In the genomic region with DNA sequence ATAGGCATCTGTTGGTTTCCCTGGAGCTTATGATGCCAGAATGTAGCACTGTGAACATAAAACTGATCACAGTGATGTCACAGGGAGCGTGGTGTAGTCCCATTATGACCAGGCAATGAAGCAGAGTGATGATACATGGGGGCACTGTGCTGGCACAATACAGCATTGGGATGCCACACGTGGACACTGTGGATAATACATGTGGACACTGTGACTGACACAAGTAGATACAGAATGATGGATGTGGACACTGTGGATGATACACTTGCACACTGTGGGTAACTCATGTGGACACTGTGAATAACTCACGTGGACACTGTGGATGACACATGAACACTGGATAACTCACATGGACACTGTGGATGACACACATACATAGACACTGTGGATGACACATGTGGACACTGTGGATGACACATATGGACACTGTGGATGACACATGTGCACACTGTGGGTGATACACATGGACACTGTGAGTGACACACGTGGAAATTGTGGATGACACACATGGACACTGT, we compare ENCODE assay signal across 20 mouse cellular contexts. TPM values are rescaled to one million over a fixed set of nuclear protein-coding genes. Genes with fewer than 3 reads are reported as not detected.
DNase-seq lines count a peak whose midpoint lies in the region; ATAC-seq and TF ChIP-seq lines count a peak whose summit lies in the region.
"Had no signal": no experiment of that assay in that cellular context is flagged by ENCODE, and none has a peak within 500 bp of the region (broad histone marks: within the 10 kb centered on the region; RNA-seq: fewer than 3 reads in every experiment).

No protein-coding gene starts in this region.

- H3K36me3 ChIP-seq in embryonic facial prominence, embryonic 11.5 days (replicated peaks; ENCODE audit: control insufficient read depth, insufficient read depth, low read depth, low read length): no peaks in the 10 kb centered on the region
- no peaks in the 10 kb centered on the region for H3K36me3 ChIP-seq in embryonic facial prominence, embryonic 10.5 days (replicated peaks)
- no peaks in the 10 kb centered on the region for H3K36me3 ChIP-seq in hindbrain, embryonic 13.5 days
- H3K36me3 ChIP-seq in hindbrain, embryonic 10.5 days: no peaks in the 10 kb centered on the region
- no peaks in the 10 kb centered on the region for H3K36me3 ChIP-seq in liver, embryonic 12.5 days
- no peaks in the 10 kb centered on the region for H3K36me3 ChIP-seq in liver, postnatal 0 days (replicated peaks; ENCODE audit: insufficient read depth, low read length)
- H3K36me3 ChIP-seq in limb, embryonic 12.5 days: no peaks in the 10 kb centered on the region
- H3K36me3 ChIP-seq: hindbrain, embryonic 12.5 days; liver, embryonic 13.5 days had no signal

- H3K4me2 ChIP-seq in embryonic facial prominence, embryonic 11.5 days (ENCODE audit: low read depth, low read length): no peak overlapping the region
- no peak overlapping the region for H3K4me2 ChIP-seq in hindbrain, embryonic 13.5 days
- H3K4me2 ChIP-seq in liver, embryonic 12.5 days: no peak overlapping the region
- H3K4me2 ChIP-seq in liver, postnatal 0 days (ENCODE audit: low read depth, low read length): no peak overlapping the region
- no peak overlapping the region for H3K4me2 ChIP-seq in limb, embryonic 12.5 days
- H3K4me2 ChIP-seq: hindbrain, embryonic 12.5 days; liver, embryonic 13.5 days had no signal

- ATAC-seq in embryonic facial prominence, embryonic 11.5 days (replicated peaks; ENCODE audit: insufficient number of reproducible peaks, low FRiP score, low TSS enrichment, low read depth): 0 out of 2 replicates have a peak, but pooled peaks have one; percentile 48
- peak; percentile 54 for ATAC-seq in hindbrain, embryonic 13.5 days (ENCODE audit: low FRiP score)
- ATAC-seq in liver, embryonic 12.5 days: 0 out of 2 replicates have a peak, but pooled peaks have one; percentile 37
- ATAC-seq in liver, postnatal 0 days: no peak
- ATAC-seq in limb, embryonic 12.5 days (ENCODE audit: insufficient number of reproducible peaks, insufficient read depth, low FRiP score, low TSS enrichment, low read depth): peak; percentile 26; the same call in 1 of the 2 replicates

- H3K9ac ChIP-seq in embryonic facial prominence, embryonic 11.5 days (replicated peaks; ENCODE audit: low read length): no peak overlapping the region
- H3K9ac ChIP-seq in hindbrain, embryonic 13.5 days: no peak overlapping the region
- no peak overlapping the region for H3K9ac ChIP-seq in liver, embryonic 12.5 days
- no peak overlapping the region for H3K9ac ChIP-seq in liver, postnatal 0 days (replicated peaks)
- no peak overlapping the region for H3K9ac ChIP-seq in limb, embryonic 12.5 days (replicated peaks)
- H3K9ac ChIP-seq: hindbrain, embryonic 12.5 days; liver, embryonic 13.5 days had no signal

- no peak overlapping the region for H3K27ac ChIP-seq in embryonic facial prominence, embryonic 11.5 days (replicated peaks; ENCODE audit: low read depth, low read length)
- no peak overlapping the region for H3K27ac ChIP-seq in embryonic facial prominence, embryonic 10.5 days (replicated peaks)
- H3K27ac ChIP-seq in hindbrain, embryonic 13.5 days: no peak overlapping the region
- H3K27ac ChIP-seq in hindbrain, embryonic 10.5 days: no peak overlapping the region
- no peak overlapping the region for H3K27ac ChIP-seq in liver, embryonic 12.5 days
- no peak overlapping the region for H3K27ac ChIP-seq in liver, postnatal 0 days (ENCODE audit: low read depth)
- H3K27ac ChIP-seq in limb, embryonic 12.5 days: no peak overlapping the region
- H3K27ac ChIP-seq: hindbrain, embryonic 12.5 days; liver, embryonic 13.5 days had no signal

- no peak for TF ChIP-seq EP300 in liver, postnatal 0 days (IDR thresholded peaks at IDR 0.05; ENCODE audit: low read depth)

- no peaks in the 10 kb centered on the region for H3K9me3 ChIP-seq in embryonic facial prominence, embryonic 11.5 days (replicated peaks; ENCODE audit: control insufficient read depth, low read length)
- no peaks in the 10 kb centered on the region for H3K9me3 ChIP-seq in embryonic facial prominence, embryonic 10.5 days
- H3K9me3 ChIP-seq in hindbrain, embryonic 13.5 days: no peaks in the 10 kb centered on the region
- no peaks in the 10 kb centered on the region for H3K9me3 ChIP-seq in hindbrain, embryonic 10.5 days
- H3K9me3 ChIP-seq in liver, embryonic 12.5 days (replicated peaks): no peaks in the 10 kb centered on the region
- no peaks in the 10 kb centered on the region for H3K9me3 ChIP-seq in liver, postnatal 0 days (ENCODE audit: low read length)
- H3K9me3 ChIP-seq in limb, embryonic 12.5 days: no peaks in the 10 kb centered on the region
- H3K9me3 ChIP-seq: hindbrain, embryonic 12.5 days; liver, embryonic 13.5 days had no signal

- no peaks in the 10 kb centered on the region for H3K27me3 ChIP-seq in embryonic facial prominence, embryonic 11.5 days (ENCODE audit: control insufficient read depth, insufficient read depth, low read length)
- H3K27me3 ChIP-seq in embryonic facial prominence, embryonic 10.5 days (replicated peaks; ENCODE audit: low read depth, poor library complexity, severe bottlenecking): no peaks in the 10 kb centered on the region
- no peaks in the 10 kb centered on the region for H3K27me3 ChIP-seq in hindbrain, embryonic 13.5 days
- H3K27me3 ChIP-seq in hindbrain, embryonic 10.5 days (ENCODE audit: insufficient read depth, poor library complexity, severe bottlenecking): no peaks in the 10 kb centered on the region
- H3K27me3 ChIP-seq in liver, embryonic 12.5 days (replicated peaks): no peaks in the 10 kb centered on the region
- H3K27me3 ChIP-seq in liver, postnatal 0 days (ENCODE audit: insufficient read depth, low read length): no peaks in the 10 kb centered on the region
- H3K27me3 ChIP-seq in limb, embryonic 12.5 days: no peaks in the 10 kb centered on the region
- H3K27me3 ChIP-seq: hindbrain, embryonic 12.5 days; liver, embryonic 13.5 days had no signal

- no peak overlapping the region for H3K4me3 ChIP-seq in embryonic facial prominence, embryonic 11.5 days (ENCODE audit: low read depth, low read length)
- no peak overlapping the region for H3K4me3 ChIP-seq in embryonic facial prominence, embryonic 10.5 days
- no peak overlapping the region for H3K4me3 ChIP-seq in hindbrain, embryonic 13.5 days
- no peak overlapping the region for H3K4me3 ChIP-seq in hindbrain, embryonic 10.5 days
- H3K4me3 ChIP-seq in liver, embryonic 12.5 days: no peak overlapping the region
- H3K4me3 ChIP-seq in liver, postnatal 0 days (ENCODE audit: low read depth, low read length): no peak overlapping the region
- H3K4me3 ChIP-seq in limb, embryonic 12.5 days (replicated peaks): no peak overlapping the region
- H3K4me3 ChIP-seq: hindbrain, embryonic 12.5 days; liver, embryonic 13.5 days had no signal

- no peak for DNase-seq in embryonic facial prominence, embryonic 11.5 days (ENCODE audit: low spot score)
- no peak for DNase-seq in embryonic facial prominence, embryonic 10.5 days (ENCODE audit: low spot score)
- no peak for DNase-seq in hindbrain, embryonic 10.5 days (ENCODE audit: low spot score)
- no peak for DNase-seq in liver, postnatal 0 days
- no peak for DNase-seq in spleen, postnatal 10 days (ENCODE audit: low spot score in 2 of 2)
- DNase-seq: adrenal gland, adult 8-10 months; cerebellum, adult 8-10 months; kidney, adult 8-10 months; kidney, postnatal 25 days; liver, embryonic 13.5 days; thymus, postnatal 25 days had no signal

- no peaks in the 10 kb centered on the region for H3K4me1 ChIP-seq in embryonic facial prominence, embryonic 11.5 days (ENCODE audit: control insufficient read depth, insufficient read depth, low read length)
- no peaks in the 10 kb centered on the region for H3K4me1 ChIP-seq in embryonic facial prominence, embryonic 10.5 days
- H3K4me1 ChIP-seq in hindbrain, embryonic 13.5 days (replicated peaks): no peaks in the 10 kb centered on the region
- no peaks in the 10 kb centered on the region for H3K4me1 ChIP-seq in hindbrain, embryonic 10.5 days (replicated peaks)
- no peaks in the 10 kb centered on the region for H3K4me1 ChIP-seq in liver, embryonic 12.5 days
- H3K4me1 ChIP-seq in liver, postnatal 0 days (ENCODE audit: insufficient read depth): no peaks in the 10 kb centered on the region
- H3K4me1 ChIP-seq in limb, embryonic 12.5 days (replicated peaks): no peaks in the 10 kb centered on the region
- H3K4me1 ChIP-seq: hindbrain, embryonic 12.5 days; liver, embryonic 13.5 days had no signal

- 75% methylated on average over 4 of the region's 4 CpGs for whole genome bisulfite sequencing in embryonic facial prominence, embryonic 11.5 days
- WGBS in embryonic facial prominence, embryonic 10.5 days: 81% methylated on average over 4 of the region's 4 CpGs
- 76% methylated on average over 4 of the region's 4 CpGs for WGBS in hindbrain, embryonic 13.5 days
- WGBS in hindbrain, embryonic 10.5 days: 75% methylated on average over 4 of the region's 4 CpGs
- 38% methylated on average over 4 of the region's 4 CpGs for WGBS in liver, embryonic 12.5 days (ENCODE audit: insufficient replicate concordance)
- 65% methylated on average over 4 of the region's 4 CpGs for WGBS in liver, postnatal 0 days (ENCODE audit: insufficient replicate concordance)
- 74% methylated on average over 4 of the region's 4 CpGs for WGBS in limb, embryonic 12.5 days

- TF ChIP-seq CTCF in liver, postnatal 0 days (IDR thresholded peaks at IDR 0.05; ENCODE audit: low read depth): no peak

RNA-seq across cellular contexts. Expression of a gene that starts 7.4 kb away (rescaled TPM):
- not detected in 2 replicates for polyA plus RNA-seq in embryonic facial prominence, embryonic 11.5 days (2014; fragmentation: Nextera tagmentation; extraction: Ambion mirVana)
- polyA plus RNA-seq in embryonic facial prominence, embryonic 10.5 days (2016; fragmentation: Nextera tagmentation; extraction: Ambion mirVana): not detected in 2 replicates
- polyA plus RNA-seq in hindbrain, embryonic 13.5 days (2015; fragmentation: Nextera tagmentation; extraction: Ambion mirVana): not detected in 2 replicates
- 0.06 TPM in 1 of 2 replicates, not detected in the other for polyA plus RNA-seq in hindbrain, embryonic 10.5 days (2016; fragmentation: Nextera tagmentation; extraction: Ambion mirVana)
- not detected in 2 replicates for polyA plus RNA-seq in liver, embryonic 12.5 days (2016; fragmentation: Nextera tagmentation; extraction: Ambion mirVana)
- polyA plus RNA-seq in liver, postnatal 0 days (2015; fragmentation: Nextera tagmentation; extraction: Ambion mirVana): not detected in 2 replicates
- not detected in 2 replicates for polyA plus RNA-seq in limb, embryonic 12.5 days (2016; fragmentation: Nextera tagmentation; extraction: Ambion mirVana)
- polyA plus RNA-seq: embryonic facial prominence, embryonic 14.5 days; frontal cortex, adult 2 months; heart, embryonic 16.5 days; hindbrain, embryonic 12.5 days; liver, embryonic 13.5 days; lung, embryonic 16.5 days; neural tube, embryonic 14.5 days had no signal

RNA-seq across cellular contexts. Expression of a gene that starts 14.0 kb away (rescaled TPM):
- not detected in 2 replicates for polyA plus RNA-seq in embryonic facial prominence, embryonic 11.5 days (2014; fragmentation: Nextera tagmentation; extraction: Ambion mirVana)
- not detected in 2 replicates for polyA plus RNA-seq in embryonic facial prominence, embryonic 10.5 days (2016; fragmentation: Nextera tagmentation; extraction: Ambion mirVana)
- not detected in 2 replicates for polyA plus RNA-seq in hindbrain, embryonic 13.5 days (2015; fragmentation: Nextera tagmentation; extraction: Ambion mirVana)
- not detected in 2 replicates for polyA plus RNA-seq in hindbrain, embryonic 10.5 days (2016; fragmentation: Nextera tagmentation; extraction: Ambion mirVana)
- not detected in 2 replicates for polyA plus RNA-seq in liver, embryonic 12.5 days (2016; fragmentation: Nextera tagmentation; extraction: Ambion mirVana)
- polyA plus RNA-seq in liver, postnatal 0 days (2015; fragmentation: Nextera tagmentation; extraction: Ambion mirVana): not detected in 2 replicates
- polyA plus RNA-seq in limb, embryonic 12.5 days (2016; fragmentation: Nextera tagmentation; extraction: Ambion mirVana): not detected in 2 replicates
- polyA plus RNA-seq: embryonic facial prominence, embryonic 14.5 days; frontal cortex, adult 2 months; heart, embryonic 16.5 days; hindbrain, embryonic 12.5 days; liver, embryonic 13.5 days; lung, embryonic 16.5 days; neural tube, embryonic 14.5 days had no signal

RNA-seq across cellular contexts. Expression of a gene that starts 35.8 kb away (rescaled TPM):
- not detected in 2 replicates for polyA plus RNA-seq in embryonic facial prominence, embryonic 11.5 days (2014; fragmentation: Nextera tagmentation; extraction: Ambion mirVana)
- polyA plus RNA-seq in embryonic facial prominence, embryonic 10.5 days (2016; fragmentation: Nextera tagmentation; extraction: Ambion mirVana): not detected in 2 replicates
- not detected in 2 replicates for polyA plus RNA-seq in hindbrain, embryonic 13.5 days (2015; fragmentation: Nextera tagmentation; extraction: Ambion mirVana)
- polyA plus RNA-seq in hindbrain, embryonic 10.5 days (2016; fragmentation: Nextera tagmentation; extraction: Ambion mirVana): not detected in 2 replicates
- polyA plus RNA-seq in liver, embryonic 12.5 days (2016; fragmentation: Nextera tagmentation; extraction: Ambion mirVana): not detected in 2 replicates
- polyA plus RNA-seq in liver, postnatal 0 days (2015; fragmentation: Nextera tagmentation; extraction: Ambion mirVana): 29.9 and 33.3 TPM in 2 replicates
- not detected in 2 replicates for polyA plus RNA-seq in limb, embryonic 12.5 days (2016; fragmentation: Nextera tagmentation; extraction: Ambion mirVana)
- polyA plus RNA-seq: embryonic facial prominence, embryonic 14.5 days; frontal cortex, adult 2 months; hindbrain, embryonic 12.5 days; liver, embryonic 13.5 days; neural tube, embryonic 14.5 days had no signal

RNA-seq across cellular contexts. Expression of a gene that starts 43.1 kb away (rescaled TPM):
- polyA plus RNA-seq in embryonic facial prominence, embryonic 11.5 days (2014; fragmentation: Nextera tagmentation; extraction: Ambion mirVana): not detected in 2 replicates
- polyA plus RNA-seq in embryonic facial prominence, embryonic 10.5 days (2016; fragmentation: Nextera tagmentation; extraction: Ambion mirVana): not detected in 2 replicates
- polyA plus RNA-seq in hindbrain, embryonic 13.5 days (2015; fragmentation: Nextera tagmentation; extraction: Ambion mirVana): not detected in 2 replicates
- not detected in 2 replicates for polyA plus RNA-seq in hindbrain, embryonic 10.5 days (2016; fragmentation: Nextera tagmentation; extraction: Ambion mirVana)
- polyA plus RNA-seq in liver, embryonic 12.5 days (2016; fragmentation: Nextera tagmentation; extraction: Ambion mirVana): not detected in 2 replicates
- polyA plus RNA-seq in liver, postnatal 0 days (2015; fragmentation: Nextera tagmentation; extraction: Ambion mirVana): not detected in 2 replicates
- polyA plus RNA-seq in limb, embryonic 12.5 days (2016; fragmentation: Nextera tagmentation; extraction: Ambion mirVana): not detected in 2 replicates
- polyA plus RNA-seq: embryonic facial prominence, embryonic 14.5 days; frontal cortex, adult 2 months; heart, embryonic 16.5 days; hindbrain, embryonic 12.5 days; liver, embryonic 13.5 days; lung, embryonic 16.5 days; neural tube, embryonic 14.5 days had no signal

RNA-seq across cellular contexts. Expression of a gene that starts 53.2 kb away (rescaled TPM):
- polyA plus RNA-seq in embryonic facial prominence, embryonic 11.5 days (2014; fragmentation: Nextera tagmentation; extraction: Ambion mirVana): not detected in 2 replicates
- polyA plus RNA-seq in embryonic facial prominence, embryonic 10.5 days (2016; fragmentation: Nextera tagmentation; extraction: Ambion mirVana): not detected in 2 replicates
- not detected in 2 replicates for polyA plus RNA-seq in hindbrain, embryonic 13.5 days (2015; fragmentation: Nextera tagmentation; extraction: Ambion mirVana)
- not detected in 2 replicates for polyA plus RNA-seq in hindbrain, embryonic 10.5 days (2016; fragmentation: Nextera tagmentation; extraction: Ambion mirVana)
- not detected in 2 replicates for polyA plus RNA-seq in liver, embryonic 12.5 days (2016; fragmentation: Nextera tagmentation; extraction: Ambion mirVana)
- not detected in 2 replicates for polyA plus RNA-seq in liver, postnatal 0 days (2015; fragmentation: Nextera tagmentation; extraction: Ambion mirVana)
- polyA plus RNA-seq in limb, embryonic 12.5 days (2016; fragmentation: Nextera tagmentation; extraction: Ambion mirVana): not detected in 2 replicates
- polyA plus RNA-seq: embryonic facial prominence, embryonic 14.5 days; frontal cortex, adult 2 months; heart, embryonic 16.5 days; hindbrain, embryonic 12.5 days; liver, embryonic 13.5 days; lung, embryonic 16.5 days; neural tube, embryonic 14.5 days had no signal

Comparison
In these comparisons a context has a peak if more than half of its experiments do, and no peak if none do; other contexts are left out.
1. RNA of a gene that starts 35.8 kb away (polyA plus RNA-seq): 29.9 to 33.3 TPM in liver, postnatal 0 days; not detected in limb, embryonic 12.5 days, not detected in embryonic facial prominence, embryonic 11.5 days, not detected in embryonic facial prominence, embryonic 10.5 days, not detected in hindbrain, embryonic 13.5 days, not detected in hindbrain, embryonic 10.5 days and not detected in liver, embryonic 12.5 days; every median in the first group is over 10 times any median in the second.